Mouse (Mus musculus): Measurements from ENCODE around the gene Afap1. TPM values are rescaled to one million over a fixed set of nuclear protein-coding genes. Genes with fewer than 3 reads are reported as not detected.

Gene Afap1
- polyA plus RNA-seq, 1 experiment from 2014 or later, result 25.6 TPM

Other genes with a start within 250 kb of the Afap1 start
- gene Htra3, start 213.5 kb upstream of the Afap1 start, polyA plus RNA-seq (2016; fragmentation: Nextera tagmentation; extraction: Ambion mirVana), result 4.0 and 5.7 TPM in 2 replicates
- gene Sh3tc1, start 153.3 kb upstream of the Afap1 start, polyA plus RNA-seq (2016; fragmentation: Nextera tagmentation; extraction: Ambion mirVana), result 5.4 and 6.6 TPM in 2 replicates
- gene Ablim2, start 135.4 kb upstream of the Afap1 start, polyA plus RNA-seq (2016; fragmentation: Nextera tagmentation; extraction: Ambion mirVana), result 0.37 and 0.85 TPM in 2 replicates

All from embryonic facial prominence, embryonic 12.5 days (tissue).